Mouse (Mus musculus) macrophage (primary cell): ENCODE measurements at regions not wholly inside any gene's neighbourhood (a gene's known extent, or its start where the extent isn't known, plus 50 kb on each side); places are given as distances from the start of the nearest gene placed in this dataset.

Experiments used
- H3K27ac ChIP-seq: fragments of 350-480 bp; formaldehyde crosslinking; 2 replicates; pipeline ENCODE4 v1.9.0; 2021
- H3K36me3 ChIP-seq: fragments of 350-480 bp; formaldehyde crosslinking; 2 replicates; pipeline ENCODE4 v1.9.0; 2021; ENCODE audit errors: inconsistent target
- H3K4me3 ChIP-seq: fragments of 350-480 bp; formaldehyde crosslinking; 2 replicates; pipeline ENCODE4 v1.9.0; 2021; ENCODE audit errors: inconsistent target
- H3K79me2 ChIP-seq: fragments of 350-480 bp; formaldehyde crosslinking; 2 replicates; pipeline ENCODE4 v1.9.0; 2021; ENCODE audit errors: inconsistent target
- WGBS: methylation state at CpG from one replicate; pipeline ENCODE4 v1.1.7; 2026; ENCODE audit warnings: inconsistent platforms; ENCODE audit not compliant: missing documents; 5-methylcytosine and 5-hydroxymethylcytosine counted together

DNA sequence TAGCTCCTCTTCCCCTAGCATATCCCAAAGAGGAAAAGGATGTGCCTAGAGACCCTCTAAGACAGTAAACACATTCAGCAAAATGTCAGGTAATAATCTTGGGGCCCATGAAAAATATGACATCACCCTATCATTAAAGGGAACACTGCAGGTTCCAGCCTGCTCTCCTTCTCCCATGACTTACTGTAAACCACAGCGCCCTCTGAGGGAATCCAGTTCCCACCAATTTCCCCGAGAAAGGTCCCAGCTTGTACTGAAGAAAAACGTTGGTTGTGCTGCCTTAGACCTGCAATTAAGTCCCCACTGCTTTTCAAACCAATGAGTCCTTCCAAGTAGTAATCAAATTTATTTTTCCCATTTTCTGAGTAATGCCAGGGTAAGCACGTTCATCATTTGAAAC, 251.0 kb upstream of the Pard3b start:
- 64% methylated on average over 4 of the region's 4 CpGs for WGBS
- H3K27ac ChIP-seq: no peak overlapping the region
- no peaks in the 10 kb centered on the region for H3K79me2 ChIP-seq
- H3K36me3 ChIP-seq: no peaks in the 10 kb centered on the region
- H3K4me3 ChIP-seq: no peak overlapping the region

DNA sequence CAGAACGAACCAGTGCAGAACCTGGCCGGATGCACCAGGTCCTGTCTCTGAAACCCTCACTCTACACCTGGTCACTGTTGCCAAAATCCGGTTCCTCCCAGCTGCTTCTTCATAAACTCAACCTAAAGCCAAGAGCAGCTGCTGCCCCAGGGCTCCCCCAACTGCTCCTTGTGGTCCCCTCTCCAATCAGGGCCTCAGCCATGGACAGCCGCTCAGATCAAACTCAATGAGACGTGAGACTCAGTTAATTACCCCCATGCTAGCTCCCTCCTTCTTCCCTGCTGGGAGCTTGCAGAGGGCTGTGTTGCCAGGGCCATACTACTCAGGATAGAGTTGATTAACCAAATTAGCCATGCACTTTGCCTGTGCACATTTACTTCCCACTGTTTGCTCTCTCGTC, 240.8 kb upstream of the Pard3b start:
- no peaks in the 10 kb centered on the region for H3K79me2 ChIP-seq
- no peak overlapping the region for H3K27ac ChIP-seq
- no peaks in the 10 kb centered on the region for H3K36me3 ChIP-seq
- 88% methylated on average over 6 of the region's 6 CpGs for WGBS
- H3K4me3 ChIP-seq: no peak overlapping the region

DNA sequence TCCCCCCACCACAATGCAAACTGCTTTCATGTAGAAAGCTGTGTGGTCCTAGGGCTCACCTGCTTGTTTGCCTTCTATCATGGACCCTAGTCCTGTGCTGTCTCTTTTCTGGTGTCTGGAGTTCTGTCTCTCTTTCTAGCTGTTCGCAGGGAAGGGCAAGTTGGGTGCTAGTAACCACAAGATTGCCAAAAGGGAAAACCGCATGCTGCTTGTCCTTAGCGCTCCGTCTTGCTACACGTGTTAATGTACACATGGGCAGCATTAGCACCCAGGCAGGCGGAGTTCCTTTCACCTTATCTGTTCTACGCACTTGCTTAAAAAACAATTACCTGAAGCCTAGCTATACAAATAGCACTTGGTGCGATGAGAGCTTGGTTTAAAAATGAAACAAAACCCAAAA, 236.3 kb upstream of the Pard3b start:
- no peak overlapping the region for H3K27ac ChIP-seq
- 35% methylated on average over 8 of the region's 8 CpGs for WGBS
- peak overlapping the region; percentile 0; the same call in 1 of the 2 replicates for H3K4me3 ChIP-seq
- H3K36me3 ChIP-seq: no peaks in the 10 kb centered on the region
- no peaks in the 10 kb centered on the region for H3K79me2 ChIP-seq

DNA sequence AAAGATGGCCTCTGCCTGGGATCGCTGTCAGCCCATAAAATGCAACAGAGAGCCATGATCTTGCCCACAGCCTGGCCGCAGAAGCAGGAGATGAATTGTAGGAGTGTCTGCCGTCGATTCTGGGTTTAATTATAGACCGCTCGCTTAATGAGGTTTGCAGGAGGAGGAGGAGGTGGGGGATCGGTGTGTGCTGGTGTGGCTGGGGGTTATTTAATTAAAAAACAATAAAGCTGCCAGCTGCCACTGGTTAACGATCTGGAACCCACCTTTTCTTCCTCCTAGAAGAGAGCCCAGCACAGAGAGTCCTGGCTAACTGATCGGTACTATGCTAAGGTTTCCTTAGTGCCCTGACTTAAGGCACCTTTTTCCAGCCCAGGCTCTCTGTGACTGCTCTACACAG, 231.4 kb upstream of the Pard3b start:
- Histone ChIP-seq H3K79me2 (no peaks in the 10 kb centered on the region), H3K4me3 (no peak overlapping the region), H3K36me3 (no peaks in the 10 kb centered on the region), H3K27ac (no peak overlapping the region)
- 82% methylated on average over 9 of the region's 9 CpGs for WGBS

DNA sequence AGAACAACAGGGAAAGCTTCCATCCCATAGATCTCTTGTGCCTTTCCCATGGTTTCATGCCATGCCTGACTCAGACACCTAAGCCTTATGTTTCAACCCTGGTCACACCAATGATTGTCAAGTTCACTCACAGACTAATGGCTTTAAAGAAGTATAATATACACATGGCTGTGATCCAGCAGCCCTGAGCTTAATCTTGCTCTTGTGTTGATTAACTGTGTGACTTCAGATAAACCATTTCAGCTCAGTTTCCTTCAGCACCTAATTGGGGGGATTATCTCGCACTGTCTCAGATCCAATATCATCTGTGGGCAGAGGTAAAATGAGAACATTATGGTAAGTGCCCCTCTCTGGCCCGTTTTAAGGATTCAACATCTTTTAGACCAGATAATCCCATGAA, 223.9 kb upstream of the Pard3b start:
- Histone ChIP-seq H3K79me2 (no peaks in the 10 kb centered on the region), H3K36me3 (no peaks in the 10 kb centered on the region), H3K27ac (no peak overlapping the region), H3K4me3 (no peak overlapping the region)
- 96% methylated on average over 2 of the region's 2 CpGs for WGBS

DNA sequence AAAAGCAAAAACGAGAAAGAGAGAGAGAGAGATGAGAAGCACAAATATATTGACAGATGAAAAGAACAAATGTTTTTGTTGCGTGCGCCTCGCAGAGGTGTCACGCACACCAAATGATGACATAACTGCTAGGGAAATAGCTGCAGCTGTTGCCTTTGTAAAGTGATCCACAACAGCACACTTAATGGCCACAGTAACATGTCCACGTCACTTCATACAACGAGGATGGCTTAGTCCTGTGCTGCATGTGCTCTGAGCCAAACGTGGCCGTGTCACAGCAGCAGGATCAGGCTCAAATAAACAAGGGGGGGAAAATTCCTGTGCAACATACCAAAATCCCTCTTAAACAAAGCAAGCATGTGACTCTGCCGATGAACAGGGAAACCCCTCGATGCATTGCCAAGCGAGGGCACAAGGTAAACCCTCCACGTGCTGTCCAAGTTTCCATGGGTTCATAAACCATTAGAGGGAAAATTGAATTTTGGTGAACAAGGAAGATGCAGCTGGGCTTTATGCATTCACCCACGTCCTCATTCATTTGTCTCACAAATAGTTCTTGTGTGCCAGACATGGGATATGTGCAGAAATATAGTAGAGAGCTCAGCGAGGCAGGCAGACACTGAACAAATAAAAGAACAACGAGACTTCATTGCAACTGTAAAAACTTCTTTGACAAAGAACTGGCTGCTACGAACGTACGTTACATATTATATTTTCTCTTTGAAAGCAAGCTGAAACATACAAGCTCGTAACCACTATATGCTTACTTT, 223.0 kb upstream of the Pard3b start:
- H3K79me2 ChIP-seq: no peaks in the 10 kb centered on the region
- WGBS: 92% methylated on average over 20 of the region's 20 CpGs
- H3K36me3 ChIP-seq: no peaks in the 10 kb centered on the region
- no peak overlapping the region for H3K27ac ChIP-seq
- H3K4me3 ChIP-seq: no peak overlapping the region

DNA sequence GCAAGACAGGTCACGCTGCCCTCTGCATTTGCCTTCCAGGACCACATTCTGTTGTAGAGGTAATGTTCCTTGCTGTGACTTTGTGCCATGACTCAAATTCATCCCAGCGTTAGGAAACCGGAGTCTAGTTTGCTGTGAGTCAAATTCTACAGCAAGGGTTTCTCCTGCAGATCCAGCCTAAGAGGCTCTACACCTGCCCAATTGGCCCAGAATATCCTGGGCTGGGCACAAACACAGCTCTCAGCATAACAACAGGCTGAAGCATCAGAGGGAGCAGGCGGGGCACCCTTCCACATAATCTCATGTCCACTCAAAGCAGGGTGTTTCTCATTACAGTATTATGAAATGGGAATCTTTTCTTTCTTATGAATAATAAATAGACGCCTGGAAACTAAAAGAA, 220.2 kb upstream of the Pard3b start:
- H3K4me3 ChIP-seq: no peak overlapping the region
- WGBS: 86% methylated on average over 5 of the region's 5 CpGs
- H3K27ac ChIP-seq: no peak overlapping the region
- no peaks in the 10 kb centered on the region for H3K36me3 ChIP-seq
- H3K79me2 ChIP-seq: no peaks in the 10 kb centered on the region

DNA sequence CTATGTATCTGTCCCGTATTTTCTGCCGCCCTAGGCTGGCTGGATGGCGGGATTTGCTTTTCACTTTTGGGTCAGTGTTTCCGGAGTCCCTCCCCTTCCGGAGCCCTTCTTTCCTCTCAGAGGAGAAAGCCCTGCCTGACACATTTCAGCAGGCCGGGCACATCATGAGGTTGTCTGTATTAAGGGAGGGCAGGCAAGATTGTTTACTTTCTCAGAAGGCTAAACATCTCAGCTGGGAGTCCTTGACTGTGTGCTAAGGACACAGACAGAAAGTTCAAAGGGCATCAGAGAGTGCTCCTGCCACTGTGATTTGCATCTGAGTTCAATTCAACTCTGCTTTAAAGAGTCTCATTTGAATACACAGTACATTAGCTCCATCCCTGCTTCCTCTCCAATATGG, 218.8 kb upstream of the Pard3b start:
- H3K4me3 ChIP-seq: no peak overlapping the region
- no peaks in the 10 kb centered on the region for H3K79me2 ChIP-seq
- no peaks in the 10 kb centered on the region for H3K36me3 ChIP-seq
- no peak overlapping the region for H3K27ac ChIP-seq
- 69% methylated on average over 6 of the region's 6 CpGs for WGBS

DNA sequence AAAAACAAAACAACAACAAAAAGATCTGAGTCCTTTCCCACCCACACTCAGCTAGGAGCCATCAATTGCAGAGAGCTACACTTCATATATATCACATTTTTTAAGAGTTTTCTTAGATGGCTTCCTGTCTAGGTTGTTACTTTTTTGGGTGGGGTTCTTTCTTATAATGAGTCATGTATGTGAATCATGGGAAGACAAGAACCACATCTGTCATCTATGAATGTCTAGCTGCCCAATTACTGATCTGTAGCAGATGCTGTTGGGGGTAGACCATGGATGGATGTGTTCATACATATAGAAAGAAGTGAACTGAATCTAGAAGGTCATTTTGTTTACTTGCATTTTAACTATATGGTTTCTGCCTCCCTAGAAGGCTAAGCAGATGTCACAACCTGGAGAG, 215.4 kb upstream of the Pard3b start:
- no peak overlapping the region for H3K4me3 ChIP-seq
- no peak overlapping the region for H3K27ac ChIP-seq
- no peaks in the 10 kb centered on the region for H3K79me2 ChIP-seq
- H3K36me3 ChIP-seq: no peaks in the 10 kb centered on the region

DNA sequence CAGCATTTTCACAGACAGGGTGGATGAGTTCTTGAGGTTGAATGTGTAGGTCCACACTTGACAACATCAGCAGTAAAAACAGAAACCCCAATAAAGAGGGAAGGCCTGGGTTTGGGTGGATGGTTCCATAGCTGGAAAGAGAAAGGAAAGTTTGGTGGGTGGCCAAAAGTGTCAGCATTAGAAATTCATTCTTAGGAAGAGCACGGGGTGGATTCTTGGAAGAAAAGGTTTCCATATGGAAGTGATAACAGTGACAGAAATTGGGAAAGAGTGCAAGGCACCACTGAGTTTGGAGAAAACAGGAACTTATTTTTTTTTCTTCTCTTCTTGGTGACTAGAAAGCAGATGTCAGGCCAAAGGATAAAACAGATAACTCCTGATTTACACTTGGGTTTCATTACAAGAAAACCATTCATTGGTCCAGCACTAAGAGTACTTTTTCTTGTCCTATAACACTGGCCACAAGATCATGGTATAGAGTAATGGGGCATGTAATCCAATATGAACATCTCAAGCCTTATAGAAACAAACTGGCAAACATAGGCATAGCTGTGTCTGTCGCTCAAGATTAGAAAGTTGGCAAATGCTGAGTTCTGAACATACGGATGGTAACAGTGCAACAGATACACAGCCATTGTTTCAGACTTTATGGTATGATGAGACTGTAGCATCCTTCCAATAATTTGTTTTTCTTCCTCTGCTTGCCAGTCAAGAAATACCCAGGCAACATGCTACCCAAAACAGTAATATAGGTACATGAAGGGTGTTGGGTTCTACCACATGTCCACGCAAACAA, 209.7 kb upstream of the Pard3b start:
- Histone ChIP-seq H3K79me2 (no peaks in the 10 kb centered on the region), H3K36me3 (no peaks in the 10 kb centered on the region), H3K27ac (no peak overlapping the region), H3K4me3 (no peak overlapping the region)
- WGBS: 92% methylated on average over 4 of the region's 4 CpGs

DNA sequence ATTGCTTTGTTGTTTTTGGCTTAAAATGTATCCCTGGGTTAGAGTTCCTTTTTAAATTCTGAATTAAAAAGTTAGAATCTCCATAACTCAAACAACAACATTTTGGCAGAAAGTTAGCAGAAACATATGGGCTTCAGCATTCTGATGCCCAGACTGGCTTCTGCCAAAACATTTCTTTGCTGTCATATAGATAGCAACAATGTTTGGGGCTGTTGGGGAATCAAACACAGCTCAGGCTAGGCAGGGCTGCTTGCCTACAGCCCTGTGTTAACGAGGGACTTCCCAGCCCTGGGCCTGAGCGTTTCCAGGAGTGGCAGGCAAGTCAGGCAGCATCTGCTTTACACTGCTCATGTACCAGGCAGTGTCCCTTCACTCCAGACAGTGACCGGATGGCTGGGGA, 201.0 kb upstream of the Pard3b start:
- H3K36me3 ChIP-seq: no peaks in the 10 kb centered on the region
- WGBS: 78% methylated on average over 3 of the region's 3 CpGs

DNA sequence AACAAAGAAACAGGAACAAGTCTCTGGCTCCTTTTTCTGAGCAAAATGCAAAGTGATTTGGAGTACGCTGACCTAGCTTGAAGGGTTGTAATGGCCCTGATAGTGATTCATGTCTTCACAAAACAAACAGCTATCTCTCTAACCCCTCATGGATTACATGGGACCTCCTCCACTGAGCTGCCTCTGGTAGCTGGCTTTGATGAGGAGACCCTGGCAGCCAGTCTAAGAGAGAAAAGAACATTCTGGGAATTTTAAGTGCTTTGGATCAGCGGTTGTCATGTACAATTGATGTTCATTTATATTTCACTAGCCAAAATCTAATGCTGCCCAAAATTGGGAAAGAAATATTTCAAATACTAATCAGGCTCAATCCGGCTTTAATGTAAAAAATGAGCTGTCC, 177.2 kb upstream of the Pard3b start:
- no peaks in the 10 kb centered on the region for H3K36me3 ChIP-seq
- 86% methylated on average over 3 of the region's 3 CpGs for WGBS

More for the DNA sequence above, 201.0 kb upstream of the Pard3b start:
- H3K79me2 ChIP-seq: no peaks in the 10 kb centered on the region
- no peak overlapping the region for H3K27ac ChIP-seq
- no peak overlapping the region for H3K4me3 ChIP-seq

DNA sequence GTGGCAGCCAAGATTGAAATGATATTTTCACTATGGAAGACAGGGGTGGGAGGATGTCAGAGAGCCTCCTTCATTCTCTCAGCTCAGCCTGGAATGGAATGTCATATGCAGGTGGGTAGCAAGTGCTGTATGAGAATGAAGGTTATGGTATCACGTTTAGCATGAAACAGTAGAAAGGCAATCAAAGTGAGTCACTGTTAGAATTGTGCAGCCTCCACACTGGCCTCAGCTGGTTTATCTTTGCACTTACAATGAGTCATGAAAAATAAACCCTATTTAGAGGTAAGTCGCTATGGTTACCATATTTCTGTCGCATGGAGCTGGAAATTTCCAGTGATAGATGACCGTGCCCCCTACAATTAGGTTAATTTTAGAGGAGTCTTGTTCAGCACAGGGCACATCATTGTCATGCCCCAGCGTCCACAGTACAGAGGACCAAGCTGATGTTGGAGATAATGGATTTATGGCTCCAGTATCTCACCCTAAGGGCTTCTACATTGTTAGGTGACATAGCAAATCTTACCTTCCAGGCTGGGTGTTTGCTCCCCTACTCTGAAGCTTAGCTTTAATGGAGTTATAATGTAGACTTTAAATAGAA, 167.9 kb upstream of the Pard3b start:
- Histone ChIP-seq H3K27ac (no peak overlapping the region), H3K79me2 (no peaks in the 10 kb centered on the region), H3K4me3 (no peak overlapping the region), H3K36me3 (no peaks in the 10 kb centered on the region)
- 86% methylated on average over 5 of the region's 5 CpGs for WGBS

More for the DNA sequence above, 177.2 kb upstream of the Pard3b start:
- no peaks in the 10 kb centered on the region for H3K79me2 ChIP-seq
- no peak overlapping the region for H3K27ac ChIP-seq
- no peak overlapping the region for H3K4me3 ChIP-seq

DNA sequence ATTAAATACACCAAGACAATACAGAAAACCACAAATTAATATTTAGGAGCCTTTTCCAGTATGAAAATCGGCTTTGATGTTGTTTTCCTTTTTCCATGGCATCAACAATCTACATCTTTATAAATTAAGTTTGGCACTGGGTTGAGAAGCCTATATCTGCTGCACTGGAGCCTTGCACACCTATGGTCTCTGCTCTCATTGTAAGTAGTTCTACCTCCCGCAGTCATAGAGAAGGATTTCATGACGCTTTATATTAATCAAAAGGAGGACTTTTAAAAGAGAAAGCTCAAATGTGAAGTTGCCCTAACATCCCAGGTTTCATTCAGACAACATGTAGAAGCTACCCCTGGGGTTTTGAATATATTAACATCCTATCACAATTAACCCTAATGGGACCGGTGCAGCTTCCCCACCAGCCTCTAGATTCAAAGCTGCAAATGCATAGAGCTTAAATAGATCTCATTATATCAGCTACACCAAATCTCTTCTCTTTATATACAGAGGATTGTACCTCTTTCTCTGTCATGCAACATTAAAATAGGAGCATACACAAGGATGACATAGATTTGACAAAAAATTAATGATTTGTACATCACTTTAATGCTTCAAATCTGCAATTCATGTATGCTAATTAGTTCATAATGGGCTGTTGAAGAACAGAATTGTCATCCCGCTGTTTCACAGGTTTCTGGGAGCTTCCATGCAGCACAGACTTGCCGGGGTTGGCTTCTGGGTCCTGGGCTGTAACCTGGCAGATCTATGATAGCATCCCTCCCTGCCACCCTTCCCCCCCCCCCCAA, 166.6 kb upstream of the Pard3b start:
- no peaks in the 10 kb centered on the region for H3K79me2 ChIP-seq
- H3K27ac ChIP-seq: no peak overlapping the region
- H3K4me3 ChIP-seq: no peak overlapping the region
- H3K36me3 ChIP-seq: no peaks in the 10 kb centered on the region
- 88% methylated on average over 6 of the region's 6 CpGs for WGBS
